Mouse (Mus musculus) heart, postnatal 14 days (tissue): ENCODE results near the gene Selenow. TPM values are rescaled to one million over a fixed set of nuclear protein-coding genes. Genes with fewer than 3 reads are reported as not detected.

Experiments
- DNase-seq, 2 experiments: peaks; one replicate each; pipeline ENCODE4 v3.0.0; 2021 to 2022
- intact Hi-C: fragments of 180-260 bp; cut with DNase I; formaldehyde crosslinking; loops from one replicate; pipeline ENCODE4 v1.15.1; 2025
- total RNA-seq, 2 experiments: library from RNA; stranded (reverse); gene quantifications; 2 replicates each; pipeline ENCODE4 v1.2.3; 2021

Selenow gene
- total RNA-seq, 2 experiments from 2014 or later, result 149 to 162 TPM

GRCm38 (mm10) chr7:15914252-15914651 is 8.0 kb downstream of the Selenow start:
- intact Hi-C loops, result loop anchor here (5.0 kb wide), 1 partner anchor 57 kb away; no protein-coding TSS in a partner anchor
- peak; percentile 38 to 52 for DNase-seq

- DNase-seq, result peak; percentile 79 to 85
- intact Hi-C loops, result loop anchor here (5.0 kb wide), 1 partner anchor 55 kb away; no protein-coding TSS in a partner anchor
Observed at GRCm38 (mm10) chr7:15912183-15912582, 10.0 kb downstream of the Selenow start.

DNA sequence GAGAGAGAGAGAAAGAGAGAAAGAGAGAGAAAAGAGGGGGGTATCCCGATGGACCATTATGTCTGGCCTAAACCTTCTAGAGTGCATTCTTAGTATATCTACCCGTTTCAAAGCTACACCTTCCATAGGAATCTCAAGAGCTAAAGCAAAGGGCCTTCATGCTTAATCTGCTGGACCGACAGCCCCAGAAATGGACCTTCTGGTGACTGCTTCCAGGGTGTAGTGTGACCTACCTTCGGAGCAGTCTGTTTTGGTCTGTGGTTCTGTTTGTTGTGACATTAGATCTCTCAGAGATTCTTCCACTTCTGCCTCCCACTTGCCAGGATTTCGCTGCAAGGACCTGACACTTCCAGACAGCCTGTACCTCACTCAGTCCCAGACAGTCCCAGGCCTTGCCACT is 11.7 kb downstream of the Selenow start:
- intact Hi-C loops, result loop anchor here (5.0 kb wide), 1 partner anchor 53 kb away; no protein-coding TSS in a partner anchor
- DNase-seq, result no peak

DNA sequence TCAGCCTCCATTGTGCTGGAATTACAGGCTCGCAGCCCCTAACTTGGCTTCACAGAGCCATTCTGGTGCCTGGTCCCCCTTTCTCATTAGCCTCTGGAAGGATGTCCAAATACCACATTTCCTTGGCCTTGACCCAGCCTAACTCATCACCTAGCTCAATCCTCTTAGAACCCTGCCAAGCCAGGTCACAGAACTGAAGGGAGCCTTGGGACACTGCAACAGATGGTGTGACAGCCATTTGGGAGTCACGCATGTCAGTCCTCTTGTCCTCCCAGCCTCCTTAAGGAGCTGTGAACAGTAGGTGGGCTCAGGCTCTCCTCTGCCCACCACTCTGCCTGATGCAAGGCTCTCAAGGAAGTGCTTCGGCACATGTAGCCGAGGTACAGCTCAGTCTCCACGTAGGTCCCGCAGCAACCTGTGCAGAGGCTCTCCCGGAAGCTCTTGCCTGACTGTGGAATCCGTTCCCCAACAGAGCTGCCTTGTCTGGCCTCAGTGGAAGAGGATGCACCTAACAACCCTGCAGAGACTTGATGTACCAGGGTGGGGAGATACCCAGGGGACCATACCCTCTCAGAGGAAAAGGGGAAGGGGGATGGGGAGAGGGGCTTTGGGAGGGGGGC is 14.1 kb downstream of the Selenow start:
- DNase-seq, result no peak
- intact Hi-C loops, result no loop called here

DNA sequence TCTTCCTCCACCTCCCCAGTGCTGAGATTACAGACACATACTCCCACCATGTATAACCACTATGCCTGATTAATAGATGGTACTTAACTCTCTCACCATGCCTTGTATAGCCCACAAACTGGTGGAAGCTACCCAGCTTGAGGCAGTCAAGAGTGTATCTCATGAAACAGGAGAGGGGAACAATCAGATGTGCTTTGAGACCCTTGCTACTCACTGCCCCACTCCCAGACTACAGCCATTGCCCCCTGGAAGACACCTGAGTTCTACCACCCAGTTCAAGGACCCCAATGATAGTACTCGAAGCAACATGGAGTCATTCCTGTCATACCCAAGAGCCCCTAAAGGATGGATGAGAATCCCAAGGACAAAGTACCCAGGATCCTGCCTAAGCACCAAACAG is 15.6 kb downstream of the Selenow start:
- DNase-seq, result no peak
- intact Hi-C loops, result no loop called here

DNA sequence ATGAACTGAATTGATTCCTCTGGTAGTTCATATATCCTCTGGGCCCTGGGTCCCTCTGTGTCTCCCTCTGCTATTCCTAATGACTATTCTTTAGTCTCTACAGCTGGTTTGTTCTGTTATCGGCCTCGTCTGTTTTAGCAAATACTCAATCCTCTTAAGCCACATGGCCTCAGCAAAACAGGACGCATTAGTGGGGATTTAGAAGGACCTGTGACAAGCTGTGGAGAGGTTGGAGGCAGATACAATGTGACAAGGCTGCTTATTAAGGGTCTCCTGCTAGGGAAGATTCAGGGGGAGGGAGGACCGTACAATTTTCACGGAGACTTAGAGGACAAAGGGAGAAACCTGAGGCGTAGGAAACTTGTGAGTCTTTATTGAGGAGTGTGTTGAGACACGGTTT is 16.3 kb downstream of the Selenow start:
- intact Hi-C loops, result no loop called here
- DNase-seq, result no peak

GRCm38 (mm10) chr7:15901366-15902048 is 20.7 kb downstream of the Selenow start:
- DNase-seq, result no peak
- intact Hi-C loops, result no loop called here

DNA sequence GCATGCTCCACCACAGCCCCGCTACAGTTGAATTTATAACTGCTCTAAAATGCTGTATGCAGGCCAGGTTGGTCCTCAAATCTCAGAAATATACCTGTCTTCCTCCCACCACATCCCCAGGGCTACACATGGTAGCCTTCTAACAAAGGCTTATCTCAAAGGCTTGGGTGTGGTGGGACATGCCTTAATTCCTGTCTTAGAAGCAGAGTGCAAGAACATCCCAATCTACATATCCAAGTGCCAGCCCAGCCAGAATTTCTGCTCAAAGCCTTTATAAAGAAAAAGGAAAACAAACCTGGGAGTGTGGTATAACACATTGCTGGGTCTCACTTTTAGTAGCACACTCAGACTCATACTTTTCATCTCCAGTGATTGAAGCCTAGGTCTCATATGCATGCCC is 28.0 kb downstream of the Selenow start:
- DNase-seq, result no peak
- intact Hi-C loops, result no loop called here

DNA sequence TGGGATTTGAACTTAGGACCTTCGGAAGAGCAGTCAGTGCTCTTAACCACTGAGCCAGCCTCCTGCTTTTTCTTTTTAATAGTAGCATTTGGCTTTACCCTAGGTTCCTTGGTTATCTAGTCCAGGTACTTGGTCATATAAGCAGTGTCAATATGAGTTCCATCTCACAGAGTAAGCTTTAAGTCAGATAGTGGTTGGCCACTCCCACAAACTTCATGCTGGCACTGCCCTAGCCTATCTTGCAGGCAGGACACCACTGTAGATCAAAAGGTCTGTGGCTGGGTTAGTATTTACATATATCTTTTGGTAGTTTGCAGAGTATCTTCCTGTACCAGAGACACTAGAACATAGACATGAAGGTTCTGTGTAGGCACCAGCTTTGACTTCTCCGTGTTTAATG is 38.1 kb downstream of the Selenow start:
- intact Hi-C loops, result no loop called here
- no peak for DNase-seq

- intact Hi-C loops, result no loop called here
- no peak for DNase-seq
Observed at GRCm38 (mm10) chr7:15882317-15882716, 39.9 kb downstream of the Selenow start, which contains the start of gene Crxos. Gene Crxos (plus strand): TSS chr7:15882617.

- intact Hi-C loops, result no loop called here
- DNase-seq, result no peak
Observed at GRCm38 (mm10) chr7:15881831-15882230, 40.4 kb downstream of the Selenow start.

DNA sequence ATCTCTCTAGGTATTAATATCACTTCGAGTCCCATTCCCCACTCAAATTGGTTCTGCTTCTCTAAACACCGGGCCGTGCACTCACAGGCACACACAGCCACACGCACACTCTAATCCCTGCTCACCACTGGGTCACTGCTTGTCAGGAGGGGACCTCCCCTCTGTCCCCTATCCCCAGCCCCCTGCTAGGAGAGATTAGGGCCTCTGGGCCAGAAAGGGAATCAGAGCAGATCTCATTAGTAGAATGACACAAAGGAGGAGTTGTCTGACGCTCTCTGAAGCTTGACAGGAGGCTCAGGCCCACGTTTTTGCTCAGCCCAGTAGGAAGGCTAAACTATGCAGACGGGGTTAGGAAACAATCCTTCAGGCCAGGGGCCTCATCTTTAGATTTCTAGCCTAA is 40.8 kb downstream of the Selenow start:
- intact Hi-C loops, result no loop called here
- no peak for DNase-seq

DNA sequence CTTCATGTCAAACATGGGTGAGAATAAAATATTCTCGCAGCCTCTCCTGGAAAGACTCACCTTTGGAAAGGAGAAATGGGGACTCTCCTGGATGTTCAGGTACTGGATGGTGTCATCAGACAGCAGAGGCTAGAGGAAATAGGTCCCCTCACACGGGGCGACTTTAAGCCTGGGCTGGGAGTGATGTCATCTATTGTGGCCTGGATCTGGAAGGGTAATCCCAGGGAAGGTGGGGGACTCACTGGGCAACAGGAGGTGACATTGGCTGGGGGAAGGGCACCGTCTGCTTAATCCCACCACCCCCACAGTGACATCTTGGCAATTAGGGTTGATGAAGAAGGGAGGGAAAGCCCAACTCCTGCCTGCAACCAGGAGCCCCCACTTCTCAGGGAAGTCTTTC is 42.4 kb downstream of the Selenow start, which contains the start of gene Crx:
Gene Crx (minus strand): TSS at position 213 of the 400 bp plus-strand sequence.
- intact Hi-C loops, result no loop called here
- no peak for DNase-seq

Other genes with a start within 250 kb of the Selenow start
- not detected for gene Obox5, start 172.3 kb downstream of the Selenow start, total RNA-seq
- not detected for gene Obox6, start 82.7 kb downstream of the Selenow start, total RNA-seq
- not detected for gene Crx, start 42.4 kb downstream of the Selenow start, total RNA-seq
- not detected for gene Crxos, start 39.8 kb downstream of the Selenow start, total RNA-seq
- gene Nop53, start 23.7 kb upstream of the Selenow start, total RNA-seq, result 100 to 1,000 TPM; 129 to 137 TPM
- gene Ehd2, start 45.2 kb upstream of the Selenow start, total RNA-seq, result 100 to 1,000 TPM; 172 to 182 TPM
- gene Bicra, start 125.5 kb upstream of the Selenow start, total RNA-seq, result 1 to 10 TPM; 9.1 to 9.7 TPM
- not detected for gene Zfp541, start 139.4 kb upstream of the Selenow start, total RNA-seq
- gene Napa, start 176.1 kb upstream of the Selenow start, total RNA-seq, result 10 to 100 TPM; 86.1 to 99.9 TPM
- 10 to 100 TPM; 24.9 to 28.0 TPM for gene Kptn, start 197.5 kb upstream of the Selenow start, total RNA-seq
- gene Slc8a2, start 207.4 kb upstream of the Selenow start, total RNA-seq, result under 1 TPM; 0.63 to 0.84 TPM